Comparison of ENCODE assay signal across 22 mouse cellular contexts in genomic region chr6:91773951-91774350, GRCm38 (mm10). TPM values are rescaled to one million over a fixed set of nuclear protein-coding genes. Genes with fewer than 3 reads are reported as not detected.
DNase-seq lines count a peak whose midpoint lies in the region; ATAC-seq lines count a peak whose summit lies in the region.
"Had no signal": no experiment of that assay in that cellular context is flagged by ENCODE, and none has a peak within 500 bp of the region (broad histone marks: within the 10 kb centered on the region; RNA-seq: fewer than 3 reads in every experiment).

No protein-coding gene starts in this region.

- peak; percentile 45 for DNase-seq in forebrain, embryonic 11.5 days (ENCODE audit: low spot score)
- DNase-seq in forebrain, embryonic 10.5 days (ENCODE audit: extremely low spot score, low spot score): no peak
- peak; percentile 35 for DNase-seq in 3T3-L1 (ENCODE audit: low read depth, low spot score)
- peak; percentile 55 for DNase-seq in NIH3T3 (ENCODE audit: low read depth)
- peak; percentile 27 for DNase-seq in forelimb bud, embryonic 11.5 days (ENCODE audit: low read depth, low spot score)
- DNase-seq in adrenal gland, adult 18-20 months (ENCODE audit: low spot score in 2 of 2): no peak
- no peak for DNase-seq in MN1 (ENCODE audit: low spot score)
- DNase-seq in layer of hippocampus, adult 9-11 months: no peak
- DNase-seq: adrenal gland, adult 2 months; adrenal gland, postnatal 25 days; cerebellum, adult 8-10 months; cerebellum, postnatal 14 days; kidney, adult 2 months had no signal

- H3K27me3 ChIP-seq in forebrain, embryonic 11.5 days (ENCODE audit: control insufficient read depth, insufficient read depth, low read length): no peaks in the 10 kb centered on the region
- H3K27me3 ChIP-seq in forebrain, embryonic 10.5 days (ENCODE audit: poor library complexity, severe bottlenecking): no peaks in the 10 kb centered on the region

- H3K27ac ChIP-seq in forebrain, embryonic 11.5 days (ENCODE audit: low read depth, low read length): no peak overlapping the region
- no peak overlapping the region for H3K27ac ChIP-seq in forebrain, embryonic 10.5 days
- H3K27ac ChIP-seq: embryonic facial prominence, embryonic 13.5 days; hindbrain, embryonic 10.5 days; hindbrain, embryonic 14.5 days had no signal

- WGBS in forebrain, embryonic 11.5 days: 82% methylated on average over 5 of the region's 5 CpGs
- 75% methylated on average over 5 of the region's 5 CpGs for WGBS in forebrain, embryonic 10.5 days

- no peak overlapping the region for H3K4me3 ChIP-seq in forebrain, embryonic 11.5 days (ENCODE audit: low read depth, low read length)
- no peak overlapping the region for H3K4me3 ChIP-seq in forebrain, embryonic 10.5 days
- H3K4me3 ChIP-seq: embryonic facial prominence, embryonic 13.5 days; heart, embryonic 12.5 days; hindbrain, embryonic 10.5 days had no signal

- no peaks in the 10 kb centered on the region for H3K36me3 ChIP-seq in forebrain, embryonic 11.5 days (ENCODE audit: control insufficient read depth, insufficient read depth, low read length)
- H3K36me3 ChIP-seq in forebrain, embryonic 10.5 days (replicated peaks): no peaks in the 10 kb centered on the region
- H3K36me3 ChIP-seq: embryonic facial prominence, embryonic 13.5 days; hindbrain, embryonic 10.5 days had no signal

- H3K9me3 ChIP-seq in forebrain, embryonic 11.5 days (ENCODE audit: control insufficient read depth, low read length): no peaks in the 10 kb centered on the region; the same call in 1 of the 2 replicates
- H3K9me3 ChIP-seq in forebrain, embryonic 10.5 days: no peaks in the 10 kb centered on the region

- ATAC-seq in forebrain, embryonic 11.5 days (replicated peaks; ENCODE audit: low FRiP score): no peak
- ATAC-seq: activated CD4-positive, CD25-positive, alpha-beta regulatory T cell, adult 4 months; forebrain, embryonic 14.5 days; intestine, embryonic 16.5 days; Patski had no signal

- no peaks in the 10 kb centered on the region for H3K4me1 ChIP-seq in forebrain, embryonic 11.5 days (replicated peaks; ENCODE audit: control insufficient read depth, insufficient read depth, low read length)
- peaks cover 12% of the 10 kb centered on the region for H3K4me1 ChIP-seq in forebrain, embryonic 10.5 days

- H3K4me2 ChIP-seq in forebrain, embryonic 11.5 days (ENCODE audit: low read depth, low read length, severe bottlenecking): no peak overlapping the region
- H3K4me2 ChIP-seq: embryonic facial prominence, embryonic 13.5 days; heart, embryonic 12.5 days; hindbrain, embryonic 14.5 days had no signal

- no peak overlapping the region for H3K9ac ChIP-seq in forebrain, embryonic 11.5 days (ENCODE audit: low read length)
- H3K9ac ChIP-seq: embryonic facial prominence, embryonic 13.5 days; heart, embryonic 12.5 days; hindbrain, embryonic 14.5 days had no signal

RNA-seq across cellular contexts. Expression of gene Grip2, which starts 53.1 kb away (rescaled TPM):
- polyA plus RNA-seq in forebrain, embryonic 11.5 days (2014; fragmentation: Nextera tagmentation; extraction: Ambion mirVana): 0.52 and 0.55 TPM in 2 replicates
- 0.32 and 0.46 TPM in 2 replicates for polyA plus RNA-seq in forebrain, embryonic 10.5 days (2016; fragmentation: Nextera tagmentation; extraction: Ambion mirVana)
- 1 to 10 TPM; 1.7 to 2.1 TPM for total RNA-seq in adrenal gland, adult 18-20 months (2021)
- total RNA-seq: common myeloid progenitor, adult 5-6 weeks had no signal

Comparison
In these comparisons a context has a peak if more than half of its experiments do, and no peak if none do; other contexts are left out.
1. DNase-seq: peak in forebrain, embryonic 11.5 days (single experiment), 3T3-L1 (single experiment), NIH3T3 (single experiment) and forelimb bud, embryonic 11.5 days (single experiment); none in forebrain, embryonic 10.5 days (single experiment), adrenal gland, adult 18-20 months (0 of 2), MN1 (single experiment) and layer of hippocampus, adult 9-11 months (single experiment).